Mouse (Mus musculus): ENCODE results near the gene Ttc32.

Gene Ttc32

DNA sequence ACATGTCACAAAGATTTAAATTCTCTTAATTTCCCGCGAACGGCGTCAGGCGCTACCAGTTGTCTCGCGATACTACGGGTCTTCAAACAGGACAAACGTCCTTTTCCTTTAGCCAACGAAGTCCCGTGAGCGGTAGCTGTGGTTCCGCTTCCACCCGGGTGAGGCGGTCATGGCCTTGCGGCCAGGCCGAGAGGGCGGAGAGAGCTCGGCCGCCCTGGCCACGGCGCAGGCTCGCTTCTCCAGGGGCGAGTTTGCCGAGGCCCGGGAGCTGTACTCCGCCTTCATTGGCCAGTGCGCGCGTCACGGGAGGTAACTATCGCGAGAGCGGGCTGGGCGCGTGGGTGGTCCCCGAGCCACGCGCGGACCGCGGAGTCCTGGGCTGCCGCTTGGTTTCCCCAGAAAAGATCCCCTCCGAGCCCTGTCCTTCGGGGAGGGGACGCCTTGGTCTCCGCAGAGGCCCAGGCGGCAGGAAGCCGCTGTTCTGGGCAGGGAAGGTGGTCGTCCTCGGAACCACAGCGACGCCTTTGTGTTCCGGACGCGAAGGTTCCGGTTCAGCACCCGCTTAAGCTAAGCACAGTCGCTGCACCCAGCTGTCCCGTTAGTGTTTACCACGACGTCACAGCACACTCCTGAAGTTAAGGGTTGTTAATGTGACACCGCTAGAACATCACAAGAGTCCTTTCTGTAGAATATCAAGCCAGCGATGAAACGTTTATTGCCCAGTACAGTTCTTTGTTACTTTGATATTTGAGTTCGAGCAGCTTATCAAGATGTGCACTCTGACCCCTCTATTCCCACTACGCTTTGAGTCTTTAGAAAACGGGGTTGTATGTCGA is at the start of gene Ttc32:
Ttc32 (plus strand) TSS at position 110 of the 836 bp plus-strand sequence.
- TF ChIP-seq CTCF (conservative IDR thresholded peaks at IDR 0.05; ENCODE audit: low read length) (no peak), NANOG (IDR thresholded peaks at IDR 0.05; ENCODE audit: borderline replicate concordance, low read length) (no peak), POU5F1 (IDR thresholded peaks at IDR 0.05; ENCODE audit: borderline replicate concordance, low read length) (no peak)

DNA sequence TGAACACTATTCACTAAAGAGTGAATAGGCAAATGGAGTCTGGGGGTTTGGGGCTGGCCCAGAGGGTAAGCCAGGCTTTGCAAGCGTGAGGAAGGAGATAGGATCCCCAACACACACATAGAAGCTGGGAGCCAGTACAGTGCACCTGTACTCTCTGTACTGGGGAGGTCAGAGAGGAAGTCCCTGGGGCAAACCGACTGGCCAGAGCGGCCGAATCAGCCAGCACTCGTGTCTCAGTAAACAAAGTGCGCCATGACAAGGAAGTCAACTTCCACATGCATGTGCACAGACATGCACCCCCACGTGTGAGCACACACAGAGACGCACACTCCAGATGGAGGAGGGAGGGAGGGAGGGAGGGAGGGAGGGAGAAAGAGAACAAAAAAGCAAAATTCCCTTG is 36.6 kb upstream of the Ttc32 start:
- TF ChIP-seq POU5F1 (IDR thresholded peaks at IDR 0.05; ENCODE audit: borderline replicate concordance, low read length) (no peak), NANOG (IDR thresholded peaks at IDR 0.05; ENCODE audit: borderline replicate concordance, low read length) (no peak), CTCF (conservative IDR thresholded peaks at IDR 0.05; ENCODE audit: low read length) (no peak)
- Histone ChIP-seq H3K4me1 (replicated peaks; ENCODE audit: low read depth, low read length) (no peaks in the 10 kb centered on the region), H3K27me3 (ENCODE audit: insufficient read depth, low read length) (no peaks in the 10 kb centered on the region), H3K4me3 (replicated peaks; ENCODE audit: low read length) (no peak overlapping the region), H3K36me3 (ENCODE audit: insufficient read depth, low read length) (peaks cover 31% of the 10 kb centered on the region), H3K9me3 (ENCODE audit: low read length) (no peaks in the 10 kb centered on the region)

More for the DNA sequence above, at the start of gene Ttc32:
- Histone ChIP-seq H3K27me3 (ENCODE audit: insufficient read depth, low read length) (no peaks in the 10 kb centered on the region), H3K4me1 (replicated peaks; ENCODE audit: low read depth, low read length) (peaks cover 5% of the 10 kb centered on the region), H3K4me3 (replicated peaks; ENCODE audit: low read length) (peak within 1 kb of the TSS; percentile 89), H3K9me3 (ENCODE audit: low read length) (no peaks in the 10 kb centered on the region), H3K36me3 (ENCODE audit: insufficient read depth, low read length) (peaks cover 18% of the 10 kb centered on the region)

DNA sequence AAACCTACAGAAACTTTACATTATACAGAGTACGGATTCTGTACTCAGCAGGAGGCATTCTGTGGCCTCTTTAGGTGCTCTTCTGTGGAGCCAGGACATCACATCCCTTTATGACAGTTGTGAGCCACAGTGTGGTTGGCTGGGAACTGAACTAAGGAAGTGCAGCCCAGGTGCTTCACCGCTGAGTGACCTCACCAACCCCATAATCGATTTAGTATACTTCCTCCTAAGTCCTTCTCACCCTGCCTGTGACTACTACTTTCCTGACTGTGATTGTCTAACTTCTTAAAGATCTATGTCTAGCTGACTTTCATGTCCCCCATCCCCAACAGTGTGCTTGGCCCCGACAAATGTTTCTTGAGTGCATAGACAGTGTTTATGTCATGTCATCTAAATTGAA is 31.5 kb upstream of the Ttc32 start:
- Histone ChIP-seq H3K4me3 (replicated peaks; ENCODE audit: low read length) (no peak overlapping the region), H3K4me1 (replicated peaks; ENCODE audit: low read depth, low read length) (no peaks in the 10 kb centered on the region), H3K27me3 (ENCODE audit: insufficient read depth, low read length) (no peaks in the 10 kb centered on the region), H3K36me3 (ENCODE audit: insufficient read depth, low read length) (0 out of 2 replicates have a peak, but pooled peaks cover 7% of the 10 kb centered on the region), H3K9me3 (ENCODE audit: low read length) (no peaks in the 10 kb centered on the region)
- TF ChIP-seq NANOG (IDR thresholded peaks at IDR 0.05; ENCODE audit: borderline replicate concordance, low read length), result no peak
- no peak for TF ChIP-seq CTCF (conservative IDR thresholded peaks at IDR 0.05; ENCODE audit: low read length)
- TF ChIP-seq POU5F1 (IDR thresholded peaks at IDR 0.05; ENCODE audit: borderline replicate concordance, low read length), result no peak

DNA sequence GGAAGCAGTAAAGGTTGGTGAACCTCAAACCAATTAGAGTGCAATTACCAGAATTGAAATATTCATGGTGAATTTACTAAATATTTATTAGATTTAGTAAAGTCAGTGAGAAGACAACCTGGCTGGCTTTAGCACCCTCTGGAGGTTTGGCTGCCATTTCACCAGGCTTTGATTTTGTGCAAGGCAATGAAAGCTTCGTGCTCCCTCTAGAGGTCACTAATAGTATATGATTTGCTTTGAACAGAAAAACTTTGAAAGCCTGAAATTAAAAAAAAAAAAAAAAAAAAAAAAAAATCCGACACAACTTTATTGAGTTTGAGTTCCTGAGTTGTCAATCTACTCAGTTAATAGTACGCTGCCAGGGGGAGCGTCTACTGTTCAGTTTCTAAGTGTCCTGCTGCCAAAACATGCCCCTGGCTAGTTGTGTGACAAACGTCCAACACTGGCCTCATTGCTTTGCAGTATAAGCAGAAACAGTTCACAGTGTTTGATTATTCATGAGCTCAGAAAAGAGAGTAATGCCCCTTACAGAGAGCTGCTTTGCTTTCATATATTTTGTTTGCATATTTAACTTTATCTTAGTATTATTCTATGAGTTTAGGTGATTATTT is 27.7 kb upstream of the Ttc32 start:
- H3K4me3 ChIP-seq (replicated peaks; ENCODE audit: low read length), result no peak overlapping the region
- H3K9me3 ChIP-seq (ENCODE audit: low read length), result no peaks in the 10 kb centered on the region

DNA sequence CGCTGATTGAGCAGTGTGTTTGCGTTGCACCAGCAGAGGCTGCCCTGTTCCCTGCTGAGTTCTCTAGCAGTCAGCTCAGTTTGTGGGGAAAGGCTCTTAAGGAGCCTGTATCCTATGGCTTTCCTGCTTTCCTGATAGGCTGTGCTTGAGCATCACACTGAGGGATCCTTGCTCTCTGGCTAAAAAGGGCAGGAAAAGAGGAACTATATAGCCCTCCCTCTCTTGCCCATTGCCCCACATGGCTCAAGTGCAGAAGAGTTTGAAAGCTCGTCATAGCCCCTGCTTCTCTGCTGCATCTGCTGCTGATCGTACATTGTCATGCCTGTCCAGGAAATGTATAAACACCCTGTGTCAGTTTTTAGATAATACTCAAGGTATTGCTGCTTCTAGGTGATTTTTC is 22.7 kb upstream of the Ttc32 start:
- no peaks in the 10 kb centered on the region for H3K4me1 ChIP-seq (replicated peaks; ENCODE audit: low read depth, low read length)
- TF ChIP-seq NANOG (IDR thresholded peaks at IDR 0.05; ENCODE audit: borderline replicate concordance, low read length) (no peak), POU5F1 (IDR thresholded peaks at IDR 0.05; ENCODE audit: borderline replicate concordance, low read length) (no peak), CTCF (conservative IDR thresholded peaks at IDR 0.05; ENCODE audit: low read length) (no peak)
- no peaks in the 10 kb centered on the region for H3K27me3 ChIP-seq (ENCODE audit: insufficient read depth, low read length)
- H3K9me3 ChIP-seq (ENCODE audit: low read length), result no peaks in the 10 kb centered on the region
- peaks cover 38% of the 10 kb centered on the region for H3K36me3 ChIP-seq (ENCODE audit: insufficient read depth, low read length)
- H3K4me3 ChIP-seq (replicated peaks; ENCODE audit: low read length), result no peak overlapping the region

More for the DNA sequence above, 27.7 kb upstream of the Ttc32 start:
- Histone ChIP-seq H3K4me1 (replicated peaks; ENCODE audit: low read depth, low read length) (no peaks in the 10 kb centered on the region), H3K36me3 (ENCODE audit: insufficient read depth, low read length) (peaks cover 15% of the 10 kb centered on the region; the same call in 1 of the 2 replicates), H3K27me3 (ENCODE audit: insufficient read depth, low read length) (no peaks in the 10 kb centered on the region)
- TF ChIP-seq NANOG (IDR thresholded peaks at IDR 0.05; ENCODE audit: borderline replicate concordance, low read length) (no peak), CTCF (conservative IDR thresholded peaks at IDR 0.05; ENCODE audit: low read length) (peak; percentile 50), POU5F1 (IDR thresholded peaks at IDR 0.05; ENCODE audit: borderline replicate concordance, low read length) (no peak)

DNA sequence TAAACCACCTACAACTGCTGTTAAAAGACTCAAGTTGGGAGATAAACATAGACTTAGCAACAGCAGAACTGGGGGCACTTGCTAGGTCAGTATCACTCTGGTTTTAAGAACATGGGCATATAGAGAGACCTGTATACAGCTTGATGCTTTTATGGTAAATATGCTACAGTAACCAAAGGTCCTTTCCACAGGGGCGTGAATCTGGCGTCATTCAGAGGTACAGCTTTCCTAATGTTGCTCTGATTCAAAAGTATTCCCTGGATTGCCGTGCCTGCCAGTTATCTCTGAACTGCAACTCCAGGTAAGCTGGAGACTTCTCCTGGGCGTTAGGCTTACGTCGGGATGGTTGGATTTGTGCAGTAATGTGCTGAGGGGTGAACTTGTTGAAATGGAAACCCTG is 22.0 kb upstream of the Ttc32 start:
- TF ChIP-seq CTCF (conservative IDR thresholded peaks at IDR 0.05; ENCODE audit: low read length) (no peak), NANOG (IDR thresholded peaks at IDR 0.05; ENCODE audit: borderline replicate concordance, low read length) (no peak), POU5F1 (IDR thresholded peaks at IDR 0.05; ENCODE audit: borderline replicate concordance, low read length) (no peak)
- Histone ChIP-seq H3K36me3 (ENCODE audit: insufficient read depth, low read length) (peaks cover 44% of the 10 kb centered on the region), H3K4me3 (replicated peaks; ENCODE audit: low read length) (no peak overlapping the region)

DNA sequence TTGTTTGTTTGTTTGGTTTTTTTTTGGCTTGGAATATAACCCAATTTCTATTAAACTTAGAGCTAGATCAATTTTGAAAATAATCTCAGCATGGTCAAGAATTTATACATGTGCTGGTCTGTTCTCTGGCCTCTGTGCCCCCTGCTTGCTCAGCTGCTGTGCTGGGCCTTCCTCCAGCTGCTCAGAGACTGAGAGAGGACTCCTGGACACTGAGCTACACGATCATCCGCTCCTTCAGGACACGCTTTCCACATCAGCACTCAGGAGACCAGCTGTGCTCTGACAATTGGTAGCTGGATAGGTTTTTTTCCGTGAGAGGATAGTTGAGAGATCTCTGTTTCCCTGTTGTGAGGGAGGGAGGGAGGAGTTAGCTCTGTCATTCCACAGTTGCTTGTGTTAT is 19.5 kb upstream of the Ttc32 start:
- Histone ChIP-seq H3K4me1 (replicated peaks; ENCODE audit: low read depth, low read length) (peaks cover 2% of the 10 kb centered on the region), H3K9me3 (ENCODE audit: low read length) (no peaks in the 10 kb centered on the region), H3K36me3 (ENCODE audit: insufficient read depth, low read length) (peaks cover 42% of the 10 kb centered on the region), H3K4me3 (replicated peaks; ENCODE audit: low read length) (no peak overlapping the region), H3K27me3 (ENCODE audit: insufficient read depth, low read length) (no peaks in the 10 kb centered on the region)
- no peak for TF ChIP-seq NANOG (IDR thresholded peaks at IDR 0.05; ENCODE audit: borderline replicate concordance, low read length)
- TF ChIP-seq POU5F1 (IDR thresholded peaks at IDR 0.05; ENCODE audit: borderline replicate concordance, low read length), result no peak
- TF ChIP-seq CTCF (conservative IDR thresholded peaks at IDR 0.05; ENCODE audit: low read length), result no peak

More for the DNA sequence above, 22.0 kb upstream of the Ttc32 start:
- H3K9me3 ChIP-seq (ENCODE audit: low read length), result no peaks in the 10 kb centered on the region
- no peaks in the 10 kb centered on the region for H3K4me1 ChIP-seq (replicated peaks; ENCODE audit: low read depth, low read length)
- H3K27me3 ChIP-seq (ENCODE audit: insufficient read depth, low read length), result no peaks in the 10 kb centered on the region

DNA sequence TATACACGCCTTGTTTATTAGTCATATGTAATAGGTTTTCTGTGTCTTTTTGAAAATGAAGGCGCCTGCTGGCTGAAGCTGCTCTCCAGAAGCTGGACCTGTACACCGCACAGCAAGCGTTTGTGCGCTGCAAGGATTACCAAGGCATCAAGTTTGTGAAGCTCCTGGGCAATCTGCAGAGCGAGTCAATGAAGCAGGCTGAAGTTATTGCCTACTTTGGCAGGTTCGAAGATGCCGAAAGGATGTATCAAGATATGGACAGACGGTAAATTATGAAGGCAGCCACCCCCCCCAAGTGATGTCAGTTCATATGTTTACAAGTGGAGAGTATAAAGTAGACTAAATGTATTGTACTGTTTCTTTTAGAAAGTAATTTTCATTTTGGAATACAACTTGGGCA is 13.4 kb upstream of the Ttc32 start:
- TF ChIP-seq CTCF (conservative IDR thresholded peaks at IDR 0.05; ENCODE audit: low read length) (no peak), POU5F1 (IDR thresholded peaks at IDR 0.05; ENCODE audit: borderline replicate concordance, low read length) (no peak), NANOG (IDR thresholded peaks at IDR 0.05; ENCODE audit: borderline replicate concordance, low read length) (no peak)
- peaks cover 12% of the 10 kb centered on the region for H3K4me1 ChIP-seq (replicated peaks; ENCODE audit: low read depth, low read length)
- H3K36me3 ChIP-seq (ENCODE audit: insufficient read depth, low read length), result peaks cover 42% of the 10 kb centered on the region
- H3K9me3 ChIP-seq (ENCODE audit: low read length), result no peaks in the 10 kb centered on the region
- H3K27me3 ChIP-seq (ENCODE audit: insufficient read depth, low read length), result no peaks in the 10 kb centered on the region
- H3K4me3 ChIP-seq (replicated peaks; ENCODE audit: low read length), result no peak overlapping the region
